Comparison of ENCODE assay signal across 12 mouse cellular contexts in the genomic region with DNA sequence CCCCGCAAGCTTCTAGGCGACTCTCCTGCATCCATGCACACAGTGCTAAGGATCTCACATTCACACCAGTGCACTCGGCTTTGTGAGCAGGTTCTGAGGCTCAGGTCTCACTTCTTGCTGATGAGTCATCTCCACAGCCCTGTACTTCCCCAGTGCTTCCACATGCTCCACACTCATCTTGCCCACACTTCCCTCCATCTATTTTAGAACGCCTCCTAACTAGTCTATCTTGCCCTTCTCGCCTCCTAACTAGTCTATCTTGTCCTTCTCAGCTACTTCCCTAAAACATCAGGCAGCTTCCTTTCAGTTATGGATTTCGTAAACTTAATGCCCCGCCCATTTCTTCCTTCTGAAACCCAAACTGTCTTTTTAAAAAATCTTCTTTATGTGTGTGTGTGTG. TPM values are rescaled to one million over a fixed set of nuclear protein-coding genes. Genes with fewer than 3 reads are reported as not detected.
A peak's percentile ranks its signal among the peaks of the same experiment; 100 is the strongest.
DNase-seq lines count a peak whose midpoint lies in the region; ATAC-seq lines count a peak whose summit lies in the region.
"Had no signal": no experiment of that assay in that cellular context is flagged by ENCODE, and none has a peak within 500 bp of the region (broad histone marks: within the 10 kb centered on the region; RNA-seq: fewer than 3 reads in every experiment).

No protein-coding gene starts in this region.

- no peak for ATAC-seq in megakaryocyte-erythroid progenitor cell, adult 5-6 weeks (replicated peaks; ENCODE audit: low FRiP score, low TSS enrichment, poor library complexity, severe bottlenecking)
- ATAC-seq: forebrain, postnatal 0 days had no signal

- intact Hi-C loops in left cerebral cortex, postnatal 36 days (cut with DNase I) = no loop called here

- peak; percentile 33 to 69 for DNase-seq in frontal cortex, adult 2 months (ENCODE audit: extremely low spot score in 1 of 2, low spot score in 1 of 2)
- DNase-seq in frontal cortex, postnatal 10 days (ENCODE audit: low spot score in 2 of 2) = no peak
- peak; percentile 48 for DNase-seq in right cerebral cortex, postnatal 25 days
- no peak for DNase-seq in right cerebral cortex, postnatal 14 days
- DNase-seq in left cerebral cortex, postnatal 36 days (ENCODE audit: low spot score in 2 of 2) = peak; percentile 31 to 38
- DNase-seq in telencephalon, adult 2 months (ENCODE audit: low read depth, low spot score) = peak; percentile 58
- DNase-seq in thymus, postnatal 36 days = no peak
- DNase-seq: adrenal gland, adult 2 months; embryo, embryonic 11 days; forebrain, postnatal 0 days; layer of hippocampus, postnatal 36 days had no signal

RNA-seq across cellular contexts. Expression of gene Slc16a10, which starts 13.6 kb away (rescaled TPM):
- polyA plus RNA-seq in frontal cortex, adult 2 months (2012; rRNA removed) = 2.6 and 3.0 TPM in 2 replicates
- 1 to 10 TPM; 2.6 to 3.1 TPM for total RNA-seq in left cerebral cortex, postnatal 36 days (2021)
- 44.2 and 51.6 TPM in 2 replicates for total RNA-seq in megakaryocyte-erythroid progenitor cell, adult 5-6 weeks (2014; fragmentation: Nextera tagmentation)
- 27.1 and 35.5 TPM in 2 replicates for total RNA-seq in megakaryocyte-erythroid progenitor cell, adult 5-6 weeks (2017)

Comparison
In these comparisons a context has a peak if more than half of its experiments do, and no peak if none do; other contexts are left out.
1. DNase-seq: peak in frontal cortex, adult 2 months (2 of 2), right cerebral cortex, postnatal 25 days (single experiment), left cerebral cortex, postnatal 36 days (2 of 2) and telencephalon, adult 2 months (single experiment); none in frontal cortex, postnatal 10 days (0 of 2), right cerebral cortex, postnatal 14 days (single experiment) and thymus, postnatal 36 days (0 of 2).
2. RNA of gene Slc16a10, which starts 13.6 kb away (total RNA-seq): 27.1 to 51.6 TPM in megakaryocyte-erythroid progenitor cell, adult 5-6 weeks; 2.6 to 3.1 TPM in left cerebral cortex, postnatal 36 days; every median in the first group is over 4 times any median in the second.